ENCODE assay signal across 16 mouse cellular contexts in genomic region chr17:75204065-75204464, GRCm38 (mm10).
"Had no signal": no experiment of that assay in that cellular context is flagged by ENCODE, and none has a peak within 500 bp of the region (broad histone marks: within the 10 kb centered on the region; RNA-seq: fewer than 3 reads in every experiment).

No protein-coding gene starts in this region.

- H3K27me3 ChIP-seq: neural tube, embryonic 12.5 days; neural tube, embryonic 13.5 days; neural tube, embryonic 15.5 days; stomach, embryonic 15.5 days had no signal

- H3K27ac ChIP-seq: neural tube, embryonic 12.5 days; neural tube, embryonic 13.5 days; neural tube, embryonic 15.5 days; stomach, embryonic 15.5 days; stomach, postnatal 0 days had no signal

- H3K4me2 ChIP-seq: neural tube, embryonic 12.5 days; neural tube, embryonic 13.5 days; neural tube, embryonic 15.5 days; stomach, embryonic 15.5 days had no signal

- DNase-seq: retina, postnatal 1 day; right cerebral cortex, adult 18-20 months; right cerebral cortex, postnatal 14 days; right cerebral cortex, postnatal 25 days; right cerebral cortex, postnatal 4 days; spleen, adult 18-20 months; thymus, adult 18-20 months; thymus, adult 2 months; thymus, postnatal 14 days; thymus, postnatal 25 days; thymus, postnatal 4 days had no signal

- H3K9ac ChIP-seq: neural tube, embryonic 12.5 days; neural tube, embryonic 13.5 days; neural tube, embryonic 15.5 days; stomach, embryonic 15.5 days had no signal

- H3K4me1 ChIP-seq: neural tube, embryonic 12.5 days; neural tube, embryonic 15.5 days; stomach, embryonic 15.5 days had no signal

- H3K4me3 ChIP-seq: neural tube, embryonic 12.5 days; neural tube, embryonic 13.5 days; neural tube, embryonic 15.5 days; stomach, embryonic 15.5 days had no signal

- H3K36me3 ChIP-seq: neural tube, embryonic 12.5 days; neural tube, embryonic 13.5 days; neural tube, embryonic 15.5 days; stomach, embryonic 15.5 days had no signal

- H3K9me3 ChIP-seq: neural tube, embryonic 12.5 days; neural tube, embryonic 13.5 days; neural tube, embryonic 15.5 days; stomach, embryonic 15.5 days had no signal
